25 mouse cellular contexts compared by ENCODE assay signal in the genomic region with DNA sequence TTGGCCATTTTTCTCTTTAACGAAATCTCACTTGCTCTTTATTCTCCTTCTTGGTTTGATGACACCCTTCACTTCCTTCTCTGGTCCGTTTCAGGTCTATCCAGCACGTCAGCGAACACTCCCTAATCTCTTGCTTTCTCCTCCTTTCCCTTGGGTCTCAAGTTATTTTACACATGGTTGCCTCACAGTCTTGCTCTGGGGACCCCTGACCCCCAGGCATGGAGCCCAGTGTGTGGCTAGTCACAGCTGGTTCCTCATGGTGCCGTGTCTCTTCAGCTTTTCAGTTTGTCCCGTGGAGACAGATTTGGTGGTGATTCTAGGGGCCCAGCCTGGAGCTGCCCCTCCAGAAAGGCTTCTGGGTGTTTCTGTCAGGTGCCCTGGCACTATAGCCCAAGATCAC. TPM values are rescaled to one million over a fixed set of nuclear protein-coding genes. Genes with fewer than 3 reads are reported as not detected.
"Had no signal": no experiment of that assay in that cellular context is flagged by ENCODE, and none has a peak within 500 bp of the region (broad histone marks: within the 10 kb centered on the region; RNA-seq: fewer than 3 reads in every experiment).

No protein-coding gene starts in this region.

RNA-seq across cellular contexts. Expression of a gene that starts 16.4 kb away (rescaled TPM):
- polyA plus RNA-seq: heart, embryonic 10.5 days; heart, embryonic 11.5 days; heart, embryonic 12.5 days; heart, embryonic 13.5 days; heart, embryonic 14.5 days; heart, embryonic 15.5 days; heart, embryonic 16.5 days; heart, postnatal 0 days; hindbrain, embryonic 10.5 days; hindbrain, embryonic 11.5 days; hindbrain, embryonic 12.5 days; hindbrain, embryonic 13.5 days; hindbrain, embryonic 14.5 days; hindbrain, embryonic 16.5 days; hindbrain, postnatal 0 days; inflammation-experienced regulatory T-cells, adult 6 months; intestine, embryonic 14.5 days; intestine, embryonic 15.5 days; intestine, embryonic 16.5 days; intestine, postnatal 0 days; kidney, embryonic 14.5 days; kidney, embryonic 15.5 days; kidney, embryonic 16.5 days; kidney, postnatal 0 days; large intestine, adult 2 months had no signal
